Mouse (Mus musculus) MEL (cell line): Measurements from ENCODE around the gene Acmsd. TPM values are rescaled to one million over a fixed set of nuclear protein-coding genes. Genes with fewer than 3 reads are reported as not detected.

Experiments
- DNase-seq: peaks from one replicate; pipeline ENCODE4 v3.0.0; 2011; ENCODE audit warnings: low read depth, low spot score
- H3K27ac ChIP-seq: 2 replicates; pipeline ENCODE4 v1.5.1; 2012; ENCODE audit warnings: low read depth, mild to moderate bottlenecking, control low read depth, low read length, moderate library complexity; ENCODE audit not compliant: control insufficient read depth
- H3K27me3 ChIP-seq, 2 experiments: fragments of 150-350 bp in 1 of 2; sonication (generic) in 1 of 2; 2 replicates each; pipeline ENCODE4 v1.6.1; 2012; ENCODE audit warnings: low read length in 2 of 2, mild to moderate bottlenecking in 2 of 2, improper control_type of control experiment in 1 of 2, moderate library complexity in 1 of 2; ENCODE audit not compliant: insufficient read depth in 2 of 2, control insufficient read depth in 1 of 2
- H3K36me3 ChIP-seq, 2 experiments: 2 replicates each; pipeline ENCODE4 v1.6.1; 2012 to 2014; ENCODE audit warnings: low read length in 2 of 2, improper control_type of control experiment in 1 of 2, inconsistent platforms in 1 of 2, mild to moderate bottlenecking in 1 of 2; ENCODE audit not compliant: insufficient read depth in 2 of 2, control insufficient read depth in 1 of 2
- H3K4me1 ChIP-seq, 2 experiments: fragments of 150-350 bp in 1 of 2; sonication (generic) in 1 of 2; 2 replicates each; pipeline ENCODE4 v1.6.1; 2012; ENCODE audit warnings: low read length in 2 of 2, improper control_type of control experiment in 1 of 2, mild to moderate bottlenecking in 1 of 2; ENCODE audit not compliant: insufficient read depth in 2 of 2, control insufficient read depth in 1 of 2
- H3K4me3 ChIP-seq, 2 experiments: fragments of 150-350 bp in 1 of 2; sonication (generic) in 1 of 2; 2 replicates each; pipeline ENCODE4 v1.5.1; 2012; ENCODE audit warnings: low read depth in 2 of 2, low read length in 2 of 2, mild to moderate bottlenecking in 2 of 2, moderate library complexity in 2 of 2, control low read depth in 1 of 2, improper control_type of control experiment in 1 of 2; ENCODE audit not compliant: control insufficient read depth in 1 of 2, insufficient read depth in 1 of 2
- H3K79me2 ChIP-seq: 2 replicates; pipeline ENCODE4 v1.6.1; 2012; ENCODE audit warnings: mild to moderate bottlenecking, low read length, moderate library complexity; ENCODE audit not compliant: control insufficient read depth, poor library complexity, insufficient read depth
- H3K9ac ChIP-seq: 2 replicates; pipeline ENCODE4 v1.6.1; 2012; ENCODE audit warnings: low read depth, mild to moderate bottlenecking, control low read depth, low read length, moderate library complexity; ENCODE audit not compliant: control insufficient read depth, poor library complexity, severe bottlenecking
- H3K9me3 ChIP-seq: fragments of 150-350 bp; sonication (generic); replicated peaks from 2 replicates; pipeline ENCODE4 v1.6.1; 2012; ENCODE audit warnings: mild to moderate bottlenecking, low read length, improper control_type of control experiment, moderate library complexity; ENCODE audit not compliant: insufficient read depth
- BHLHE40 ChIP-seq: IDR thresholded peaks from 2 replicates; pipeline ENCODE4 v1.6.1; 2012; ENCODE audit warnings: low read depth, mild to moderate bottlenecking, inconsistent platforms, low read length, improper control_type of control experiment, borderline replicate concordance
- CHD2 ChIP-seq: IDR thresholded peaks from 2 replicates; pipeline ENCODE4 v1.6.1; 2011; ENCODE audit warnings: low read length, improper control_type of control experiment
- CTCF ChIP-seq, 3 experiments: IDR thresholded peaks in 2 of 3; conservative IDR thresholded peaks in 1 of 3; 2 replicates each; pipeline ENCODE4 v1.5.1; 2011 to 2012; ENCODE audit warnings: low read length in 3 of 3, low read depth in 2 of 3, mild to moderate bottlenecking in 2 of 3, improper control_type of control experiment in 1 of 3, inconsistent platforms in 1 of 3, mixed read lengths in 1 of 3, moderate library complexity in 1 of 3; ENCODE audit not compliant: control insufficient read depth in 1 of 3, insufficient read depth in 1 of 3, poor library complexity in 1 of 3, severe bottlenecking in 1 of 3
- GABPA ChIP-seq: IDR thresholded peaks from 2 replicates; pipeline ENCODE4 v1.6.1; 2012; ENCODE audit warnings: low read depth, mild to moderate bottlenecking, inconsistent platforms, low read length, improper control_type of control experiment, moderate library complexity
- GATA1 ChIP-seq: IDR thresholded peaks from 2 replicates; pipeline ENCODE4 v1.6.1; 2011; ENCODE audit warnings: low read depth, low read length, improper control_type of control experiment
- KAT2A ChIP-seq: conservative IDR thresholded peaks from 2 replicates; pipeline ENCODE4 v1.6.1; 2012; ENCODE audit warnings: low read depth, low read length, improper control_type of control experiment, inconsistent platforms
- MAFK ChIP-seq: IDR thresholded peaks from 2 replicates; pipeline ENCODE4 v1.6.1; 2011; ENCODE audit warnings: low read depth, mild to moderate bottlenecking, low read length, improper control_type of control experiment, borderline replicate concordance
- MAX ChIP-seq: IDR thresholded peaks from 2 replicates; pipeline ENCODE4 v1.6.1; 2011; ENCODE audit warnings: low read length, improper control_type of control experiment
- MXI1 ChIP-seq: IDR thresholded peaks from 2 replicates; pipeline ENCODE4 v1.6.1; 2011; ENCODE audit warnings: mild to moderate bottlenecking, low read depth, low read length, improper control_type of control experiment
- MYB ChIP-seq: IDR thresholded peaks from 2 replicates; pipeline ENCODE4 v1.6.1; 2011; ENCODE audit warnings: mild to moderate bottlenecking, low read depth, low read length, improper control_type of control experiment
- MYC ChIP-seq: IDR thresholded peaks from 2 replicates; pipeline ENCODE4 v1.6.1; 2011; ENCODE audit warnings: low read depth, mild to moderate bottlenecking, low read length, improper control_type of control experiment, moderate library complexity
- NRF1 ChIP-seq: IDR thresholded peaks from 2 replicates; pipeline ENCODE4 v1.6.1; 2014; ENCODE audit warnings: low read depth, mild to moderate bottlenecking, inconsistent platforms, low read length, improper control_type of control experiment, moderate library complexity; ENCODE audit not compliant: poor library complexity, insufficient read depth, severe bottlenecking
- SIN3A ChIP-seq: IDR thresholded peaks from 2 replicates; pipeline ENCODE4 v1.6.1; 2012; ENCODE audit warnings: low read length, improper control_type of control experiment, inconsistent platforms
- TAL1 ChIP-seq: IDR thresholded peaks from 2 replicates; pipeline ENCODE4 v1.6.1; 2012; ENCODE audit warnings: mild to moderate bottlenecking, inconsistent platforms, low read length, moderate library complexity, mixed read lengths
- TCF12 ChIP-seq: IDR thresholded peaks from 2 replicates; pipeline ENCODE4 v1.6.1; 2014; ENCODE audit warnings: low read depth, mild to moderate bottlenecking, inconsistent platforms, low read length, improper control_type of control experiment, moderate library complexity
- USF2 ChIP-seq, 2 experiments: IDR thresholded peaks; 2 replicates each; pipeline ENCODE4 v1.6.1; 2011 to 2012; ENCODE audit warnings: improper control_type of control experiment in 2 of 2, low read length in 2 of 2, borderline replicate concordance in 1 of 2, inconsistent platforms in 1 of 2, low read depth in 1 of 2, mild to moderate bottlenecking in 1 of 2; ENCODE audit not compliant: insufficient read depth in 1 of 2
- ZC3H11A ChIP-seq: IDR thresholded peaks from 2 replicates; pipeline ENCODE4 v1.6.1; 2012; ENCODE audit warnings: low read depth, mild to moderate bottlenecking, inconsistent platforms, low read length, improper control_type of control experiment
- ZKSCAN1 ChIP-seq: IDR thresholded peaks from 2 replicates; pipeline ENCODE4 v1.6.1; 2012; ENCODE audit warnings: low read depth, mild to moderate bottlenecking, inconsistent platforms, low read length, improper control_type of control experiment, moderate library complexity
- ZMIZ1 ChIP-seq: IDR thresholded peaks from 2 replicates; pipeline ENCODE4 v1.6.1; 2012; ENCODE audit warnings: low read depth, mild to moderate bottlenecking, inconsistent platforms, low read length, improper control_type of control experiment, moderate library complexity
- ZNF384 ChIP-seq: IDR thresholded peaks from 2 replicates; pipeline ENCODE4 v1.6.1; 2012; ENCODE audit warnings: low read depth, mild to moderate bottlenecking, inconsistent platforms, low read length, improper control_type of control experiment
- polyA plus RNA-seq, 2 experiments: library from polyadenylated mRNA; stranded (reverse) in 1 of 2; unstranded in 1 of 2; fragments of >175 nt in 1 of 2; fragments of >200 nt in 1 of 2; gene quantifications; 2 replicates each; pipeline versions ENCODE4 v1.2.1 to v1.2.4; 2012; ENCODE audit warnings: low replicate concordance in 2 of 2, low read depth in 1 of 2; ENCODE audit not compliant: insufficient read length in 2 of 2, insufficient read depth in 1 of 2, missing spikeins in 1 of 2
- total RNA-seq: library from RNA; depleted of rRNA; stranded (reverse); fragments of 300-350 nt; gene quantifications from 2 replicates; pipeline ENCODE4 v1.2.3, GENCODE M21; 2012

The Acmsd gene
- total and polyA plus RNA-seq, 3 experiments, result 4.3 to 4.4 TPM; not detected in 1

DNA sequence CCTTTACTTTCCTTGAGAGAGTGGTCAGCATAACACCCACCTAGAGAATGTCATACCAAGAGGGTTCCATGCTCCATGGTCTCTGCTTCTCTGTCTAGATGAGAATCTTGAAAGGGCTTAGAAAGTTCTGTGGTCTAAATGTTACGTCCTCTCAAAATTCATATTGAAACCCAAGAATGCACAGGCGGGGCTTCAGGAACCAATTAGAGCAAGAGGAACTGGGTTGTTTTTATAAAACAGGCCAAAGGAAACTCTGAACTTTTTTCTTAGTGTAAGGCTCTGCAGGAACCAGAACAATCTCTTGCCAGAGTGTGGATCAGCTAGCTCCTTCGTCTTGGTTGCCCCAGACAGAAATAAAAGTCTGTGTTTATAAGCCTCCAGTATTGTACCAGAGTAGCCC lies 3.6 kb downstream of the Acmsd start:
- no peaks in the 10 kb centered on the region for H3K9me3 ChIP-seq
- DNase-seq, result no peak
- H3K27ac ChIP-seq, result no peak overlapping the region
- H3K36me3 ChIP-seq, result no peaks in the 10 kb centered on the region
- no peaks in the 10 kb centered on the region for H3K4me1 ChIP-seq
- H3K79me2 ChIP-seq, result no peaks in the 10 kb centered on the region
- no peak overlapping the region for H3K4me3 ChIP-seq
- no peaks in the 10 kb centered on the region for H3K27me3 ChIP-seq
- no peak overlapping the region for H3K9ac ChIP-seq
- TF ChIP-seq CTCF (IDR thresholded peaks at IDR 0.05 in 2 of 3, conservative IDR thresholded peaks at IDR 0.05 in 1 of 3; ENCODE audit: control insufficient read depth in 1 of 3, insufficient read depth in 1 of 3, low read depth in 2 of 3, low read length in 3 of 3, poor library complexity in 1 of 3, severe bottlenecking in 1 of 3) (no peak), ZMIZ1 (no peak), GABPA (no peak), BHLHE40 (no peak), USF2 (IDR thresholded peaks at IDR 0.05; ENCODE audit: borderline replicate concordance in 1 of 2, insufficient read depth in 1 of 2, low read depth in 1 of 2, low read length in 2 of 2) (no peak), MYB (no peak), SIN3A (no peak), MXI1 (no peak), MAFK (no peak), ZKSCAN1 (no peak), ZNF384 (no peak), MYC (no peak), NRF1 (no peak), TAL1 (no peak), CHD2 (no peak), MAX (no peak), GATA1 (no peak)

DNA sequence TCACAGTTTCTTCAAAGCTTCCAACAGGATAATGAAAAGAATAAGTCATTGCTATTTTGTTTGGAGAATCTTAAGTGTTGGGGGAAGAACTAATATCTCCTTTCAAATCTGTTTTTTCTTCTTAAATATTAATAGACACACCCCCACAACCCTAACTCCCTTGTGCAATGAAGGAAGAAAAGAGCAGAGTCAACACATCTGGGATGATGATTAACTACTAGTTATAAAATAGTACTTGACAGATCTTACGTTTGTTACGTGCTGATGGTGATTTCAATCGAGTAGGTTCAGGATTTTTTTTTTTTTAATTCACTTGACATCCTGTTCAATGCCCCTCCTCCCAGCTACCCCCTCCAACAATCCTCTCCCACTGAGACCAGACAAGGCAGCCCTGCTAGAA lies 6.1 kb downstream of the Acmsd start:
- no peak overlapping the region for H3K9ac ChIP-seq
- TF ChIP-seq KAT2A, result no peak
- no peak for TF ChIP-seq TCF12
- no peak for TF ChIP-seq MAFK
- no peak for TF ChIP-seq BHLHE40
- TF ChIP-seq ZC3H11A, result no peak
- no peak for TF ChIP-seq USF2 (IDR thresholded peaks at IDR 0.05; ENCODE audit: borderline replicate concordance in 1 of 2, insufficient read depth in 1 of 2, low read depth in 1 of 2, low read length in 2 of 2)
- H3K4me1 ChIP-seq, result no peaks in the 10 kb centered on the region
- no peaks in the 10 kb centered on the region for H3K9me3 ChIP-seq
- no peak overlapping the region for H3K27ac ChIP-seq
- H3K36me3 ChIP-seq, result no peaks in the 10 kb centered on the region
- H3K79me2 ChIP-seq, result no peaks in the 10 kb centered on the region
- no peak for DNase-seq
- H3K27me3 ChIP-seq, result no peaks in the 10 kb centered on the region
- H3K4me3 ChIP-seq, result no peak overlapping the region
